ENCODE assay signal across 10 mouse cellular contexts in genomic region chr7:27407816-27408215, GRCm38 (mm10). TPM values are rescaled to one million over a fixed set of nuclear protein-coding genes. Genes with fewer than 3 reads are reported as not detected.
DNase-seq lines count a peak whose midpoint lies in the region; ATAC-seq lines count a peak whose summit lies in the region.
"Had no signal": no experiment of that assay in that cellular context is flagged by ENCODE, and none has a peak within 500 bp of the region (broad histone marks: within the 10 kb centered on the region; RNA-seq: fewer than 3 reads in every experiment).

No protein-coding gene starts in this region.

- no peak for ATAC-seq in kidney, embryonic 16.5 days (ENCODE audit: low FRiP score, low TSS enrichment)
- no peak for ATAC-seq in forebrain, embryonic 13.5 days
- no peak for ATAC-seq in limb, embryonic 15.5 days (ENCODE audit: insufficient number of reproducible peaks, low FRiP score, low TSS enrichment, low read depth)

- peaks cover 70% of the 10 kb centered on the region for H3K27me3 ChIP-seq in kidney, embryonic 16.5 days (ENCODE audit: insufficient read depth, low read length)
- H3K27me3 ChIP-seq in forebrain, embryonic 13.5 days: peaks cover 76% of the 10 kb centered on the region
- peaks cover 77% of the 10 kb centered on the region for H3K27me3 ChIP-seq in limb, embryonic 15.5 days

- H3K4me3 ChIP-seq in kidney, embryonic 16.5 days (ENCODE audit: low read length): peak overlapping the region; percentile 47
- peak overlapping the region; percentile 43; the same call in 1 of the 2 replicates for H3K4me3 ChIP-seq in forebrain, embryonic 13.5 days
- H3K4me3 ChIP-seq in limb, embryonic 15.5 days: peak overlapping the region; percentile 48

- H3K36me3 ChIP-seq in kidney, embryonic 16.5 days (ENCODE audit: insufficient read depth, low read length): no peaks in the 10 kb centered on the region
- no peaks in the 10 kb centered on the region for H3K36me3 ChIP-seq in forebrain, embryonic 13.5 days (ENCODE audit: poor library complexity, severe bottlenecking)
- H3K36me3 ChIP-seq in limb, embryonic 15.5 days: no peaks in the 10 kb centered on the region

- no peak for DNase-seq in kidney, postnatal 14 days
- DNase-seq in R1 (ENCODE audit: low read depth, low spot score): peak; percentile 31
- no peak for DNase-seq in right cerebral cortex, postnatal 10 days (ENCODE audit: low spot score in 2 of 2)
- no peak for DNase-seq in spleen, postnatal 10 days (ENCODE audit: low spot score in 2 of 2)
- DNase-seq: kidney, postnatal 36 days; lung, adult 18-20 months had no signal

- H3K9me3 ChIP-seq in kidney, embryonic 16.5 days (ENCODE audit: low read length): peaks cover 9% of the 10 kb centered on the region
- H3K9me3 ChIP-seq in forebrain, embryonic 13.5 days (replicated peaks): peaks cover 4% of the 10 kb centered on the region; the same call in 1 of the 2 replicates
- peaks cover 9% of the 10 kb centered on the region; the same call in 1 of the 2 replicates for H3K9me3 ChIP-seq in limb, embryonic 15.5 days

- H3K4me1 ChIP-seq in kidney, embryonic 16.5 days (ENCODE audit: insufficient read depth, low read length): peaks cover 11% of the 10 kb centered on the region
- H3K4me1 ChIP-seq in forebrain, embryonic 13.5 days: peaks cover 13% of the 10 kb centered on the region
- H3K4me1 ChIP-seq in limb, embryonic 15.5 days: peaks cover 23% of the 10 kb centered on the region

- WGBS in kidney, embryonic 16.5 days: 49% methylated on average over 8 of the region's 8 CpGs
- 71% methylated on average over 8 of the region's 8 CpGs for WGBS in forebrain, embryonic 13.5 days
- 29% methylated on average over 8 of the region's 8 CpGs for whole genome bisulfite sequencing in limb, embryonic 15.5 days

- H3K4me2 ChIP-seq in kidney, embryonic 16.5 days (replicated peaks; ENCODE audit: low read depth, low read length): 0 out of 2 replicates have a peak overlapping the region, but pooled peaks have one; percentile 81
- peak overlapping the region; percentile 75; the same call in 1 of the 2 replicates for H3K4me2 ChIP-seq in forebrain, embryonic 13.5 days
- H3K4me2 ChIP-seq in limb, embryonic 15.5 days: peak overlapping the region; percentile 88

- H3K27ac ChIP-seq in kidney, embryonic 16.5 days (ENCODE audit: low read length): no peak overlapping the region
- no peak overlapping the region for H3K27ac ChIP-seq in forebrain, embryonic 13.5 days
- no peak overlapping the region for H3K27ac ChIP-seq in limb, embryonic 15.5 days

- H3K9ac ChIP-seq in kidney, embryonic 16.5 days (replicated peaks; ENCODE audit: low read length): no peak overlapping the region
- H3K9ac ChIP-seq in forebrain, embryonic 13.5 days: 0 out of 2 replicates have a peak overlapping the region, but pooled peaks have one; percentile 48
- H3K9ac ChIP-seq in limb, embryonic 15.5 days: no peak overlapping the region

RNA-seq across cellular contexts. Expression of gene Sptbn4, which starts 39.7 kb away (rescaled TPM):
- polyA plus RNA-seq in kidney, embryonic 16.5 days (2015; fragmentation: Nextera tagmentation; extraction: Ambion mirVana): 0.31 and 0.40 TPM in 2 replicates
- 0.43 and 0.71 TPM in 2 replicates for polyA plus RNA-seq in forebrain, embryonic 13.5 days (2015; fragmentation: Nextera tagmentation; extraction: Ambion mirVana)
- 0.14 and 0.23 TPM in 2 replicates for polyA plus RNA-seq in limb, embryonic 15.5 days (2015; fragmentation: Nextera tagmentation; extraction: Ambion mirVana)

RNA-seq across cellular contexts. Expression of gene Blvrb, which starts 40.0 kb away (rescaled TPM):
- 50.8 and 54.6 TPM in 2 replicates for polyA plus RNA-seq in kidney, embryonic 16.5 days (2015; fragmentation: Nextera tagmentation; extraction: Ambion mirVana)
- 16.8 and 17.3 TPM in 2 replicates for polyA plus RNA-seq in forebrain, embryonic 13.5 days (2015; fragmentation: Nextera tagmentation; extraction: Ambion mirVana)
- polyA plus RNA-seq in limb, embryonic 15.5 days (2015; fragmentation: Nextera tagmentation; extraction: Ambion mirVana): 57.5 and 59.8 TPM in 2 replicates

RNA-seq across cellular contexts. Expression of gene Gm20479, which starts 50.6 kb away (rescaled TPM):
- 0.64 and 0.80 TPM in 2 replicates for polyA plus RNA-seq in kidney, embryonic 16.5 days (2015; fragmentation: Nextera tagmentation; extraction: Ambion mirVana)
- polyA plus RNA-seq in forebrain, embryonic 13.5 days (2015; fragmentation: Nextera tagmentation; extraction: Ambion mirVana): 0.62 TPM in 1 of 2 replicates, not detected in the other
- polyA plus RNA-seq in limb, embryonic 15.5 days (2015; fragmentation: Nextera tagmentation; extraction: Ambion mirVana): 0.31 and 0.67 TPM in 2 replicates
- polyA plus RNA-seq: thymus, postnatal 0 days had no signal

RNA-seq across cellular contexts. Expression of gene Shkbp1, which starts 52.0 kb away (rescaled TPM):
- polyA plus RNA-seq in kidney, embryonic 16.5 days (2015; fragmentation: Nextera tagmentation; extraction: Ambion mirVana): 51.4 and 56.9 TPM in 2 replicates
- polyA plus RNA-seq in forebrain, embryonic 13.5 days (2015; fragmentation: Nextera tagmentation; extraction: Ambion mirVana): 85.4 and 89.3 TPM in 2 replicates
- 33.6 and 36.4 TPM in 2 replicates for polyA plus RNA-seq in limb, embryonic 15.5 days (2015; fragmentation: Nextera tagmentation; extraction: Ambion mirVana)
